Mouse (Mus musculus) heart, embryonic 11.5 days (tissue): Measurements from ENCODE around the gene Maml2. TPM values are rescaled to one million over a fixed set of nuclear protein-coding genes. Genes with fewer than 3 reads are reported as not detected.

Experiments used
- ATAC-seq: fragments of 200-750 bp; cut with Nextera tagmentation; replicated peaks from 2 replicates; pipeline ENCODE4 v1.8.0; 2017; ENCODE audit warnings: moderate library complexity; ENCODE audit not compliant: insufficient number of reproducible peaks, low FRiP score, low TSS enrichment
- H3K27ac ChIP-seq: fragments of 300-500 bp; sonication (generic); 2 replicates; pipeline ENCODE4 v1.5.1; 2014; ENCODE audit warnings: mild to moderate bottlenecking, low read depth, low read length
- H3K27me3 ChIP-seq: fragments of 300-500 bp; sonication (generic); 2 replicates; pipeline ENCODE4 v1.6.1; 2014; ENCODE audit warnings: mild to moderate bottlenecking, low read length, mixed read lengths; ENCODE audit not compliant: control insufficient read depth, insufficient read depth
- H3K36me3 ChIP-seq: fragments of 300-500 bp; sonication (generic); 2 replicates; pipeline ENCODE4 v1.6.1; 2014; ENCODE audit warnings: mild to moderate bottlenecking, low read length, moderate library complexity, mixed read lengths; ENCODE audit not compliant: control insufficient read depth, insufficient read depth
- H3K4me1 ChIP-seq: fragments of 300-500 bp; sonication (generic); 2 replicates; pipeline ENCODE4 v1.6.1; 2014; ENCODE audit warnings: low read length; ENCODE audit not compliant: control insufficient read depth, insufficient read depth
- H3K4me2 ChIP-seq: fragments of 300-500 bp; sonication (generic); 2 replicates; pipeline ENCODE4 v1.6.1; 2014; ENCODE audit warnings: mild to moderate bottlenecking, moderate library complexity
- H3K4me3 ChIP-seq: fragments of 300-500 bp; sonication (generic); 2 replicates; pipeline ENCODE4 v1.5.1; 2014; ENCODE audit warnings: low read depth, low read length
- H3K9ac ChIP-seq: fragments of 300-500 bp; sonication (generic); 2 replicates; pipeline ENCODE4 v1.6.1; 2014; ENCODE audit warnings: mild to moderate bottlenecking, low read depth, low read length, moderate library complexity
- H3K9me3 ChIP-seq: fragments of 300-500 bp; sonication (generic); replicated peaks from 2 replicates; pipeline ENCODE4 v1.6.1; 2016; ENCODE audit warnings: low read length; ENCODE audit not compliant: control insufficient read depth
- WGBS: fragments of 180-500 bp; shearing (Covaris S2); extraction: QIAGEN DNeasy Blood & Tissue Kit; methylation state at CpG from one replicate; pipeline ENCODE4 v1.1.7; 2014; ENCODE audit not compliant: insufficient replicate concordance; 5-methylcytosine and 5-hydroxymethylcytosine counted together
- polyA plus RNA-seq: library from polyadenylated mRNA; unstranded; fragments of >200 nt; fragmentation: Nextera tagmentation; extraction: Ambion mirVana; gene quantifications from 2 replicates; pipeline ENCODE4 v1.2.1, GENCODE M21; 2014

Maml2 gene
- polyA plus RNA-seq, 1 experiment from 2014 or later, result 9.1 TPM

DNA sequence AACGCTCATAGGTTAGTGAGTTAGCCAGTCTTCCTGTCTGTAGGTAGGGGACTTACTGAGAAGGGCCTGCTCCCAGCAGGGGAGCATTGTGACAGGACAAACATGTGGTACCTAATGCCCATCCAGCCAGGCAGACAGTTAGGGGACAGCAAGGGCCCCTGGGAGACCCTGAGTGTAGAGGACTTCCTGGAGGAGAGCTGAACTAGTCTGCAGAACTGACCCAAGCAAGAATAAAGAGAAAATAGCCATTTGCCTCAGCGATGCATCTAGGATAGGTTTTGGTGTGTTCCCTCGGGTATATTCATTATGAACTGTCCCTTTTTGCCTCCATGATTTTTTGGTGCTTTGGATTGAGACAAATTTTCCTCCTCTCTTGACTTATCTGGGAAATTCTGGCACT, 199.3 kb downstream of the Maml2 start:
- no peak for ATAC-seq
- peak overlapping the region; percentile 71; the same call in 1 of the 2 replicates for H3K27ac ChIP-seq
- no peaks in the 10 kb centered on the region for H3K27me3 ChIP-seq
- H3K9me3 ChIP-seq, result no peaks in the 10 kb centered on the region
- H3K36me3 ChIP-seq, result no peaks in the 10 kb centered on the region
- H3K4me1 ChIP-seq, result peaks cover 18% of the 10 kb centered on the region
- no peak overlapping the region for H3K9ac ChIP-seq
- no peak overlapping the region for H3K4me3 ChIP-seq
- no peak overlapping the region for H3K4me2 ChIP-seq
- 62% methylated on average over 3 of the region's 3 CpGs for WGBS

DNA sequence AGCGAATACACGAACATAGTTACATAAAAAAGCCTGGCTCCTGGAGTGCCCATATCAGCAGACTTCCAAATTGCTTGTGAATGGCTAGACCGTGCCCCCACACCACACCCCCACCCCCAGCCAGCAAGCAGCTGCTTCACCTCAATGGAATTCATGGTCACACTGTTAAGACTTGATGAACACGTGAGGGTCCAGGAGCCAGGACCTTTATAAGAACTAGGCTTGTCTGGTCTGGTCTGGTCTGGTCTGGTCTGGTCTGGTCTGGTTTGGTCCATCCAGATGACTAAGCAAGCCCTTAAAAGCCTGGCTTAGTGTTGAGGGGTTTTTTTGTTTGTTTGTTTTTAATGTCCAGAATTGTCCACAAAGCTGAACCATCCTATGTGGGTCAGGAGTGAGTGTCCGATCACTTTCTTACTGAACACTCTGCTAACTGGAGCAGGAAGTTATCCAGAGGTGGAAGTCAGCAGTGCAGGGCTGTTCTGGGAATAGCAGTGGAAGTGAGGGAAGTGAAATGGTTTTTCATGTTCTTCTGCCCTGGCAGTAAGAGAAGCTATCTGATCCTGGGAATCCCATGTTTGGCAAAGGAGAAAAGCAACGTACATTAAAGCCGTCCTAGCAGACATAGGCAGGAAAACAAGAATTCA, 200.1 kb downstream of the Maml2 start:
- Histone ChIP-seq H3K4me2 (no peak overlapping the region), H3K9ac (no peak overlapping the region), H3K4me3 (no peak overlapping the region), H3K9me3 (no peaks in the 10 kb centered on the region), H3K27ac (peak overlapping the region; percentile 71), H3K4me1 (peaks cover 18% of the 10 kb centered on the region), H3K27me3 (no peaks in the 10 kb centered on the region), H3K36me3 (no peaks in the 10 kb centered on the region)
- ATAC-seq, result peak; percentile 74
- WGBS, result 42% methylated on average over 7 of the region's 7 CpGs

- 84% methylated on average over 5 of the region's 5 CpGs for WGBS
- Histone ChIP-seq H3K27me3 (no peaks in the 10 kb centered on the region), H3K27ac (no peak overlapping the region), H3K4me1 (peaks cover 15% of the 10 kb centered on the region), H3K9ac (no peak overlapping the region), H3K9me3 (no peaks in the 10 kb centered on the region), H3K36me3 (no peaks in the 10 kb centered on the region), H3K4me2 (no peak overlapping the region), H3K4me3 (no peak overlapping the region)
- ATAC-seq, result no peak
These were observed 202.3 kb downstream of the Maml2 start for GRCm38 (mm10) chr9:13500045-13500444.

GRCm38 (mm10) chr9:13505024-13505423, 207.3 kb downstream of the Maml2 start:
- no peak for ATAC-seq
- Histone ChIP-seq H3K9ac (no peak overlapping the region), H3K4me1 (peaks cover 7% of the 10 kb centered on the region), H3K27me3 (no peaks in the 10 kb centered on the region), H3K27ac (no peak overlapping the region), H3K4me2 (no peak overlapping the region), H3K36me3 (no peaks in the 10 kb centered on the region), H3K4me3 (no peak overlapping the region), H3K9me3 (no peaks in the 10 kb centered on the region)
- WGBS, result 78% methylated on average over 4 of the region's 4 CpGs

DNA sequence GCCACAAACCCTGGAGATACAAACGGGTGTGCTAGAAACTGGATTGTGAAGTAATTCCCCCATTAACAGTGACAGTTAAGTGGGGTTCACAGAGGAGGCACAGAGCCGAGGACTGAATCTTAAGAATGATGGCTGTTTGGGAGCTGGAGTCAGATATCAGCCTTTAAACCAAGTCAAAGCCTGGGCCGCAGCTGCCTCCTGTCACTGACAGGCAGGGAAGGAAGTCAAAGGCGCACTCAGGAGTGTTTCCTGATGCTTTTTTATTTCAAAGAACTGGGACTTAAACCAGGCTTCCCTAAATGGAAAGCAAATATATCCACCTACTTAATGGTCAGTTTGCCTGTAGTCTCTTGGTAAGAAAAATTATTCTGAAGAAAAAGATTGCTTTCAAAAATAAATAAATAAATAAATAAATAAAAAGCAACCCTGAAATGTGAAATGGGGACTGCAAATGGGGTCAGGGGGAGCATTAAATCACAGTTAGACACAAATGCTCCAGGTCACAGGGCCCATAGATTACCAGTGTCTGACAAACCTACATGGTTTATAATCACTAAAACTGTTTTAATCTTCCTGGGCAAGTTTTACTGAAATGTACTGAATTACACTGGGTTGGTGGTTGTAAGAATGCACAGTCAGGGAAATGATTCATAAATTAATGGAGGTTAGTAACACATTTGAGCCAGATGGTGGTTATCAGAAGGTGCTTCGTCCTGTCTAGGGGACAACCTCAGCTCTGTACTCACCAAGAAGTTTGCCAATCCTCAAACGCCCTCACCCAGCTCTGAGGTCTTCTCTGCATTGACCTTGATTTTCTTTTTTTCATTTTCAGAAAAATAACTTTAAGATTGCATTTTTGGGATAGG, 209.4 kb downstream of the Maml2 start:
- H3K4me1 ChIP-seq, result peaks cover 10% of the 10 kb centered on the region
- WGBS, result 36% methylated on average over 6 of the region's 6 CpGs
- no peaks in the 10 kb centered on the region for H3K36me3 ChIP-seq
- no peak overlapping the region for H3K9ac ChIP-seq
- H3K9me3 ChIP-seq, result no peaks in the 10 kb centered on the region
- H3K27ac ChIP-seq, result no peak overlapping the region
- no peak for ATAC-seq
- no peak overlapping the region for H3K4me3 ChIP-seq
- H3K27me3 ChIP-seq, result no peaks in the 10 kb centered on the region
- H3K4me2 ChIP-seq, result no peak overlapping the region

- no peak overlapping the region for H3K4me2 ChIP-seq
- H3K36me3 ChIP-seq, result no peaks in the 10 kb centered on the region
- no peak overlapping the region for H3K9ac ChIP-seq
- peaks cover 10% of the 10 kb centered on the region for H3K4me1 ChIP-seq
- 81% methylated on average over 9 of the region's 9 CpGs for WGBS
- no peaks in the 10 kb centered on the region for H3K27me3 ChIP-seq
- no peak overlapping the region for H3K4me3 ChIP-seq
- no peak overlapping the region for H3K27ac ChIP-seq
- H3K9me3 ChIP-seq, result no peaks in the 10 kb centered on the region
- no peak for ATAC-seq
These were observed 210.0 kb downstream of the Maml2 start for GRCm38 (mm10) chr9:13507822-13508188.

DNA sequence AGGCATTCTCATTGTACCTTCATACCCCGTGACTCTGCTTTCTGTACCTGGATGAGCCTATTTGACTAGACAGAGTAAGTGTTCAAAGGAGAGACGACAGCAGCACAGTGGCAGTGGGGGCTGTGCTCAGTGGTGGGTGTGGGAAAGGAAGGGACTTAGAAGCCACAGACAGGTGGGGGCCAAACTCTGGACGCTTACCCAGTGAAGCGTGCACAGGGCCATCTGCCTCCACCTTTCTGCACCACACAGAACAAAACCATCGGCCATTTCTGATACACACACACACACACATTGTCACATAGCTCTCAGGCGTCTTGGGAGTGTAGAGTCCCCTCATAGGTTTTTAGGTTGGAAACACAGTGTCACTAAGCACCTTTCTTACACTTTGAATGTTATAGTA, 212.0 kb downstream of the Maml2 start:
- no peaks in the 10 kb centered on the region for H3K9me3 ChIP-seq
- peaks cover 12% of the 10 kb centered on the region for H3K4me1 ChIP-seq
- H3K4me3 ChIP-seq, result no peak overlapping the region
- H3K4me2 ChIP-seq, result no peak overlapping the region
- ATAC-seq, result no peak
- no peaks in the 10 kb centered on the region for H3K36me3 ChIP-seq
- WGBS, result 87% methylated on average over 6 of the region's 6 CpGs
- H3K9ac ChIP-seq, result no peak overlapping the region
- H3K27ac ChIP-seq, result no peak overlapping the region
- H3K27me3 ChIP-seq, result no peaks in the 10 kb centered on the region

DNA sequence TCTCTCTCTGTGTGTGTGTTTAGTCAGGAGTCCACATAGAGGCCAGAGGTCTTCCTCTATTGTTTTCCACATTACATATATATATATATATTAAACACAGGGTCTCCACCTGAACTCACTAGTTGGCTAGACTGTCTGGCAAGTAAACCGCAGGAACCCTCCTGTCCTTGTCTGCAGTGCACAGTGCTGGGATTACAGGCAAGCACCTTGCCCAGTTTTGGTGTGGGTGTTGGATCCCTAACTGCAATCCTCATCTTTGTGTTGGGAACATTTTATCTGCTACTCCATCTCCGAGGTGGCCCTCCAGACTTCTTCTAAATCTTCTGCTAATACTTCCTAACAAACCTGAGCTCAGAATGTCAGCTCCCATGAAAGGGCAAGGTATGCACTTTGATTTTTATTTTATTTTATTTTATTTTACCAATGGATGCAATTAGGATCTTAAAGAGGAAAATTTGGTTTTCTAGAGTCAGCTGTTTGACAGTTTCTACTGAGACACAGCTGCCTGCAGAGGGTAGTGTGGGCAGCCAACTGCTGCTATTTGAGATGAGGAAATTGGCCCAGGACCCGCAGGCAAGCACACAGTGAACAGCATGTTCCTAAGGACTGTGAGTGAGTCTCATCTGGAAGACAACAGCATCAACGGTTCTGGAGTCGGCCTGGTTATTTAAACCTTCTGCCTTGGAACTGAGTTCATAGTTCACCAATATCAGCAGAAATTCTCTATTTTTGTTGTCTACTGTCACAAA, 213.0 kb downstream of the Maml2 start:
- Histone ChIP-seq H3K4me2 (no peak overlapping the region), H3K4me1 (peaks cover 12% of the 10 kb centered on the region), H3K27me3 (no peaks in the 10 kb centered on the region), H3K9me3 (no peaks in the 10 kb centered on the region), H3K9ac (no peak overlapping the region), H3K27ac (no peak overlapping the region), H3K4me3 (no peak overlapping the region), H3K36me3 (no peaks in the 10 kb centered on the region)
- WGBS, result 62% methylated on average over 5 of the region's 5 CpGs
- ATAC-seq, result no peak
